Mouse (Mus musculus) liver, adult 2 months (tissue): Measurements from ENCODE around the gene Klrb1a.
"Not testable (repeated sequence)": the region's sequence is repeated elsewhere in the genome, so short reads cannot be mapped to it uniquely, and the experiment has no call there.

Experiments used
- CTCF ChIP-seq: fragments of 200-500 bp; IDR thresholded peaks from 2 replicates; pipeline ENCODE4 v1.5.1; 2011; ENCODE audit warnings: low read depth, low read length, control low read depth
- POLR2A ChIP-seq: fragments of 200-500 bp; IDR thresholded peaks from 2 replicates; pipeline ENCODE4 v1.6.1; 2011; ENCODE audit warnings: low read length, control low read depth; ENCODE audit not compliant: insufficient read depth; ENCODE audit errors: extremely low read depth

- TF ChIP-seq CTCF, POLR2A: not testable (repeated sequence)
Measured at GRCm38 (mm10) chr6:128644694-128645093, 21.4 kb upstream of the Klrb1a start.
